Mouse (Mus musculus) testis, adult 2 months (tissue): ENCODE data around the gene Mks1.

Experiments
- CTCF ChIP-seq: fragments of 200-500 bp; IDR thresholded peaks from 2 replicates; pipeline ENCODE4 v1.5.1; 2012; ENCODE audit warnings: low read depth, mild to moderate bottlenecking, inconsistent platforms, low read length, moderate library complexity; ENCODE audit not compliant: control insufficient read depth, insufficient read depth, insufficient replicate concordance
- POLR2A ChIP-seq: fragments of 200-500 bp; IDR thresholded peaks from 2 replicates; pipeline ENCODE4 v1.6.1; 2012; ENCODE audit warnings: low read depth, mild to moderate bottlenecking, inconsistent platforms, low read length, moderate library complexity; ENCODE audit not compliant: control insufficient read depth

DNA sequence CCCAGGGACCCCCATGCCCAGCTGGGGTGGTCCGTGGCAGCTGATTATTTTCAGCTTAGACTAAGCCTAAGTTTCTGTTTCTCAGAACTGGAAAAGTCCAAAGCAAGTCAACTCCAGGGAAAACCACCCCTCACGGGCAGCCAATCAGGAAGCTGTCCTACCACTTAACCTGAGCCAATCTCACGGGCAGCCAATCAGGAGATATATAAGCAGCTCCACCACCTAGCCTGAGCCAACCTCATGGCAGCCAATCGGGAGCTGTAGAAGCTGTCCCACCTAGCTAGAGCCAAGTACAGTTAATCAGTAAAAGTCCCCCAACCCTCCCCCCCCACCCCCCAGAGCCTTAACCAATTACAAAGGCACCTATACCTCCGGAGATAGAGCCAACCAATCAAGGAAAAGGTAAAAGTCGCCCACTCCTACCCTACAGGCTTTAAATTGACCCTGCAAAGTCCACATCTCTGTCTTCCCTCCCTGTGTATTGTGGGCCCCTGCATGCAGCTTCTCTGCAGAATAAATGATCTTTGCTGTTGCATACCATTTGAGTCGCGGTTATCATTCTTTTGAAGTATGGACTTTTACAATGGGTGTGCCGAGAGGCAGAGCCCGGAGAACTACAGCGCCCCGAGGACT is 5.9 kb upstream of the Mks1 start:
- TF ChIP-seq POLR2A: no peak
- TF ChIP-seq CTCF: no peak
